Mouse (Mus musculus): Measurements from ENCODE around the gene Arih1. TPM values are rescaled to one million over a fixed set of nuclear protein-coding genes. Genes with fewer than 3 reads are reported as not detected.

Arih1 gene
- polyA plus RNA-seq, 1 experiment from 2014 or later: 20.4 TPM

GRCm38 (mm10) chr9:59353253-59353639 is 133.2 kb downstream of the Arih1 start, which contains the start of gene Bbs4:
Bbs4 (minus strand) TSS chr9:59353508.
- ATAC-seq (replicated peaks; ENCODE audit: insufficient number of reproducible peaks, low FRiP score, low TSS enrichment, low read depth) (peak; percentile 93), DNase-seq (ENCODE audit: low spot score) (peak; percentile 92)
- H3K4me1 ChIP-seq (ENCODE audit: control insufficient read depth, insufficient read depth, low read length): no peaks in the 10 kb centered on the region
- H3K4me2 ChIP-seq (ENCODE audit: low read depth, low read length): peak within 1 kb of the TSS; percentile 59
- no peaks in the 10 kb centered on the region for H3K27me3 ChIP-seq (ENCODE audit: control insufficient read depth, insufficient read depth, low read length)
- no peaks in the 10 kb centered on the region for H3K36me3 ChIP-seq (replicated peaks; ENCODE audit: control insufficient read depth, insufficient read depth, low read depth, low read length)
- peak within 1 kb of the TSS; percentile 88 for H3K27ac ChIP-seq (replicated peaks; ENCODE audit: low read depth, low read length)
- H3K4me3 ChIP-seq (ENCODE audit: low read depth, low read length): peak within 1 kb of the TSS; percentile 74
- H3K9ac ChIP-seq (replicated peaks; ENCODE audit: low read length): peak within 1 kb of the TSS; percentile 79
- no peaks in the 10 kb centered on the region for H3K9me3 ChIP-seq (replicated peaks; ENCODE audit: control insufficient read depth, low read length)
- 0% methylated on average over 27 of the region's 32 CpGs for WGBS

DNA sequence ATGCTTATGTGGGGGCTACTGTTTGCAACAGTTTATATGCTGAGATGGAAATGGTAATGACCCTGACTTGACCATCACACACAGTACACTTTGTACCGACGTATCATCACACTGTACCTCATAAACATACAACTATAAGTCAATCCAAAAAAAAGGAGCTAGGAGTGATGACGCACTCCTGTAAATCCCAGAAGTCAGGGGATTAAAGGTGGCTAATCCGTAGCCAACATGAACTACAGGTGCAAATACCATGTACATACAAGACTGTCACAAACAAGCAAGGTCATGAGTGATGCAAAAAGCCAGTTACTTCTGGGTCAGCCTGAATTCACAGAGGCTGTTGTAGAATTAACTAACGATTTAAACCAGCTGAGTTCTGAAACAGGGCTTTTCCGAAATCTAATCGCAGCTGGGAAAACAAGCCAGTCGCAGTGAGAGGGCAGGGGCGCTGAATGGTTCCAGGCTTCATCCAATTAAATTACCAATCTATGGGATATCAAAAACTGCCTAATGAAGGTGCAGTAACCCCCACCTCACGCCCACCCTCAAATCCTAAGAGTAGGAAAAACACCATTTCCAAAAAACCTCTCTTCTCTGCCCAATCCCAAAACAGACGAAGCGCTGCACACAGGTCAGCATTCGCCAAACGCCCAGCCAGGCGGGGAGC is 133.7 kb downstream of the Arih1 start:
- Histone ChIP-seq H3K4me1 (ENCODE audit: control insufficient read depth, insufficient read depth, low read length) (no peaks in the 10 kb centered on the region), H3K36me3 (replicated peaks; ENCODE audit: control insufficient read depth, insufficient read depth, low read depth, low read length) (no peaks in the 10 kb centered on the region), H3K9ac (replicated peaks; ENCODE audit: low read length) (peak overlapping the region; percentile 79), H3K9me3 (replicated peaks; ENCODE audit: control insufficient read depth, low read length) (no peaks in the 10 kb centered on the region), H3K27ac (replicated peaks; ENCODE audit: low read depth, low read length) (peak overlapping the region; percentile 88), H3K4me3 (ENCODE audit: low read depth, low read length) (peak overlapping the region; percentile 74), H3K4me2 (ENCODE audit: low read depth, low read length) (peak overlapping the region; percentile 59), H3K27me3 (ENCODE audit: control insufficient read depth, insufficient read depth, low read length) (no peaks in the 10 kb centered on the region)
- ATAC-seq (replicated peaks; ENCODE audit: insufficient number of reproducible peaks, low FRiP score, low TSS enrichment, low read depth) (no peak; the same call in 1 of the 2 replicates), DNase-seq (ENCODE audit: low spot score) (peak; percentile 43)
- WGBS: 12% methylated on average over 15 of the region's 15 CpGs

- Histone ChIP-seq H3K9me3 (replicated peaks; ENCODE audit: control insufficient read depth, low read length) (no peaks in the 10 kb centered on the region), H3K4me3 (ENCODE audit: low read depth, low read length) (no peak overlapping the region), H3K27ac (replicated peaks; ENCODE audit: low read depth, low read length) (no peak overlapping the region), H3K9ac (replicated peaks; ENCODE audit: low read length) (no peak overlapping the region), H3K4me1 (ENCODE audit: control insufficient read depth, insufficient read depth, low read length) (no peaks in the 10 kb centered on the region), H3K4me2 (ENCODE audit: low read depth, low read length) (no peak overlapping the region), H3K36me3 (replicated peaks; ENCODE audit: control insufficient read depth, insufficient read depth, low read depth, low read length) (no peaks in the 10 kb centered on the region), H3K27me3 (ENCODE audit: control insufficient read depth, insufficient read depth, low read length) (no peaks in the 10 kb centered on the region)
- DNase-seq (ENCODE audit: low spot score) (no peak), ATAC-seq (replicated peaks; ENCODE audit: insufficient number of reproducible peaks, low FRiP score, low TSS enrichment, low read depth) (no peak)
- 80% methylated on average over 2 of the region's 2 CpGs for WGBS
Observed at GRCm38 (mm10) chr9:59346176-59346575, 140.2 kb downstream of the Arih1 start.

DNA sequence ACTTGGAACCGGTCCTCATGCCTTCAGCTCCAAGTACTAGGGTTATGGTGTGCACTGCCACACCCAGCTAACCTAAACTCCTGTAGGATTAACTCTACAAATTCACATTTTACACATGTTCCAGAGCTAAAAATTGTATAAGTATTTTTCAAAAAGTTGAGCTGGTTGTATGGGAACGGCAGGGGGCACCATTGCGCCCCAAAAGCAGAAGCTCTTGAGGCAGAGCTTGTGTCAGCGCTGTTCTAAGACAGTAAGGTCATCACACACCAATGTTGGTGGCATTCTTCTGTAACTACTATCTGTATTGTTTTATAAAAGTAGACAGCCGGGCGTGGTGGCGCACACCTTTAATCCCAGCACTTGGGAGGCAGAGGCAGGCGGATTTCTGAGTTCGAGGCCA is 146.4 kb downstream of the Arih1 start:
- no peak overlapping the region for H3K4me3 ChIP-seq (ENCODE audit: low read depth, low read length)
- ATAC-seq (replicated peaks; ENCODE audit: insufficient number of reproducible peaks, low FRiP score, low TSS enrichment, low read depth) (no peak), DNase-seq (ENCODE audit: low spot score) (peak; percentile 9)
- no peaks in the 10 kb centered on the region for H3K36me3 ChIP-seq (replicated peaks; ENCODE audit: control insufficient read depth, insufficient read depth, low read depth, low read length)
- 85% methylated on average over 8 of the region's 9 CpGs for WGBS
- H3K4me1 ChIP-seq (ENCODE audit: control insufficient read depth, insufficient read depth, low read length): no peaks in the 10 kb centered on the region
- no peak overlapping the region for H3K27ac ChIP-seq (replicated peaks; ENCODE audit: low read depth, low read length)
- no peak overlapping the region for H3K4me2 ChIP-seq (ENCODE audit: low read depth, low read length)
- H3K9ac ChIP-seq (replicated peaks; ENCODE audit: low read length): no peak overlapping the region
- H3K9me3 ChIP-seq (replicated peaks; ENCODE audit: control insufficient read depth, low read length): no peaks in the 10 kb centered on the region
- no peaks in the 10 kb centered on the region for H3K27me3 ChIP-seq (ENCODE audit: control insufficient read depth, insufficient read depth, low read length)

- no peak overlapping the region for H3K4me3 ChIP-seq (ENCODE audit: low read depth, low read length)
- no peak overlapping the region for H3K4me2 ChIP-seq (ENCODE audit: low read depth, low read length)
- H3K27me3 ChIP-seq (ENCODE audit: control insufficient read depth, insufficient read depth, low read length): no peaks in the 10 kb centered on the region
- H3K36me3 ChIP-seq (replicated peaks; ENCODE audit: control insufficient read depth, insufficient read depth, low read depth, low read length): no peaks in the 10 kb centered on the region
- WGBS: 86% methylated on average over 5 of the region's 5 CpGs
- ATAC-seq (replicated peaks; ENCODE audit: insufficient number of reproducible peaks, low FRiP score, low TSS enrichment, low read depth) (no peak), DNase-seq (ENCODE audit: low spot score) (no peak)
- H3K9me3 ChIP-seq (replicated peaks; ENCODE audit: control insufficient read depth, low read length): no peaks in the 10 kb centered on the region
- no peak overlapping the region for H3K9ac ChIP-seq (replicated peaks; ENCODE audit: low read length)
- H3K27ac ChIP-seq (replicated peaks; ENCODE audit: low read depth, low read length): no peak overlapping the region
- H3K4me1 ChIP-seq (ENCODE audit: control insufficient read depth, insufficient read depth, low read length): no peaks in the 10 kb centered on the region
Observed at GRCm38 (mm10) chr9:59339107-59339506, 147.3 kb downstream of the Arih1 start.

- 88% methylated on average over 5 of the region's 5 CpGs for WGBS
- H3K36me3 ChIP-seq (replicated peaks; ENCODE audit: control insufficient read depth, insufficient read depth, low read depth, low read length): no peaks in the 10 kb centered on the region
Observed at GRCm38 (mm10) chr9:59338411-59338810, 148.0 kb downstream of the Arih1 start.

More at GRCm38 (mm10) chr9:59338411-59338810, 148.0 kb downstream of the Arih1 start:
- Histone ChIP-seq H3K9ac (replicated peaks; ENCODE audit: low read length) (no peak overlapping the region), H3K27me3 (ENCODE audit: control insufficient read depth, insufficient read depth, low read length) (no peaks in the 10 kb centered on the region), H3K27ac (replicated peaks; ENCODE audit: low read depth, low read length) (no peak overlapping the region), H3K4me1 (ENCODE audit: control insufficient read depth, insufficient read depth, low read length) (no peaks in the 10 kb centered on the region), H3K9me3 (replicated peaks; ENCODE audit: control insufficient read depth, low read length) (no peaks in the 10 kb centered on the region), H3K4me2 (ENCODE audit: low read depth, low read length) (no peak overlapping the region), H3K4me3 (ENCODE audit: low read depth, low read length) (no peak overlapping the region)
- no peak for ATAC-seq (replicated peaks; ENCODE audit: insufficient number of reproducible peaks, low FRiP score, low TSS enrichment, low read depth)
- no peak for DNase-seq (ENCODE audit: low spot score)

Other genes with a start within 250 kb of the Arih1 start
- 50.7 and 54.7 TPM in 2 replicates for gene Adpgk, start 195.1 kb downstream of the Arih1 start, polyA plus RNA-seq (2014; fragmentation: Nextera tagmentation; extraction: Ambion mirVana)
- gene Bbs4, start 133.1 kb downstream of the Arih1 start, polyA plus RNA-seq (2014; fragmentation: Nextera tagmentation; extraction: Ambion mirVana): 18.8 and 19.3 TPM in 2 replicates
- gene Hexa, start 52.9 kb upstream of the Arih1 start, polyA plus RNA-seq (2014; fragmentation: Nextera tagmentation; extraction: Ambion mirVana): 49.4 and 64.0 TPM in 2 replicates
- gene Tmem202, start 53.2 kb upstream of the Arih1 start, polyA plus RNA-seq (2014; fragmentation: Nextera tagmentation; extraction: Ambion mirVana): not detected in 2 replicates
- gene Celf6, start 91.3 kb upstream of the Arih1 start, polyA plus RNA-seq (2014; fragmentation: Nextera tagmentation; extraction: Ambion mirVana): 1.2 and 1.7 TPM in 2 replicates
- 36.8 and 43.6 TPM in 2 replicates for gene Parp6, start 130.7 kb upstream of the Arih1 start, polyA plus RNA-seq (2014; fragmentation: Nextera tagmentation; extraction: Ambion mirVana)
- gene Pkm, start 169.8 kb upstream of the Arih1 start, polyA plus RNA-seq (2014; fragmentation: Nextera tagmentation; extraction: Ambion mirVana): 1,805 and 1,941 TPM in 2 replicates
- gene Gramd2, start 193.5 kb upstream of the Arih1 start, polyA plus RNA-seq (2014; fragmentation: Nextera tagmentation; extraction: Ambion mirVana): 0.31 and 1.0 TPM in 2 replicates